Mouse (Mus musculus) Muller cell, postnatal 12 days (primary cell): ENCODE measurements at regions not wholly inside any gene's neighbourhood (a gene's known extent, or its start where the extent isn't known, plus 50 kb on each side); places are given as distances from the start of the nearest gene placed in this dataset.

Source experiments
- DNase-seq: peaks from one replicate; pipeline ENCODE4 v3.0.0-alpha.2; 2015; ENCODE audit errors: inconsistent ontology term

GRCm38 (mm10) chr13:94708786-94709185 is 79.9 kb upstream of the Tbca start:
- no peak for DNase-seq

GRCm38 (mm10) chr13:94709691-94710573 is 78.8 kb upstream of the Tbca start:
- peak; percentile 32 for DNase-seq

- no peak for DNase-seq
Measured at GRCm38 (mm10) chr13:94710574-94711172, 78.0 kb upstream of the Tbca start.

GRCm38 (mm10) chr13:94713451-94713850 is 75.3 kb upstream of the Tbca start:
- no peak for DNase-seq

GRCm38 (mm10) chr13:94721625-94722024 is 67.1 kb upstream of the Tbca start:
- no peak for DNase-seq
